Mouse (Mus musculus): ENCODE data around the gene Fam209. TPM values are rescaled to one million over a fixed set of nuclear protein-coding genes. Genes with fewer than 3 reads are reported as not detected.
A peak's percentile ranks its signal among the peaks of the same experiment; 100 is the strongest.

The Fam209 gene
- polyA plus RNA-seq, 1 experiment: not detected

- no peak for TF ChIP-seq FOSL1 (IDR thresholded peaks at IDR 0.05; ENCODE audit: insufficient read depth, low read length, poor library complexity, severe bottlenecking)
- TF ChIP-seq MYOG (IDR thresholded peaks at IDR 0.05; ENCODE audit: control insufficient read depth, extremely low read depth, insufficient read length): no peak
- no peak for TF ChIP-seq MYOD1 (IDR thresholded peaks at IDR 0.05; ENCODE audit: control insufficient read depth, insufficient read length, low read depth)
- no peak for TF ChIP-seq USF1 (IDR thresholded peaks at IDR 0.05; ENCODE audit: low read depth)
- no peaks in the 10 kb centered on the region for H3K79me3 ChIP-seq (ENCODE audit: low read depth)
- no peaks in the 10 kb centered on the region for H3K79me2 ChIP-seq (ENCODE audit: control insufficient read depth, insufficient read depth)
- peaks cover 41% of the 10 kb centered on the region for H3K36me3 ChIP-seq (ENCODE audit: control insufficient read depth, insufficient read depth)
- H3K27me3 ChIP-seq (ENCODE audit: control insufficient read depth, insufficient read depth, insufficient read length): no peaks in the 10 kb centered on the region
- no peak overlapping the region for H3K4me3 ChIP-seq (ENCODE audit: insufficient read depth, poor library complexity, severe bottlenecking)
- H3ac ChIP-seq (ENCODE audit: control insufficient read depth, insufficient read length, low read depth): no peak overlapping the region
Measured at GRCm38 (mm10) chr2:172466427-172467132, 5.7 kb upstream of the Fam209 start.

GRCm38 (mm10) chr2:172467206-172467605 lies 5.1 kb upstream of the Fam209 start:
- TF ChIP-seq CTCF (IDR thresholded peaks at IDR 0.05; ENCODE audit: control insufficient read depth, insufficient read depth, insufficient read length) (no peak), USF1 (IDR thresholded peaks at IDR 0.05; ENCODE audit: low read depth) (peak; percentile 26)
- H3K79me3 ChIP-seq (ENCODE audit: low read depth): no peaks in the 10 kb centered on the region
- no peaks in the 10 kb centered on the region for H3K27me3 ChIP-seq (ENCODE audit: control insufficient read depth, insufficient read depth, insufficient read length)
- H3ac ChIP-seq (ENCODE audit: control insufficient read depth, insufficient read length, low read depth): no peak overlapping the region
- H3K4me3 ChIP-seq (ENCODE audit: insufficient read depth, poor library complexity, severe bottlenecking): no peak overlapping the region
- H3K36me3 ChIP-seq (ENCODE audit: control insufficient read depth, insufficient read depth): peaks cover 41% of the 10 kb centered on the region
- no peaks in the 10 kb centered on the region for H3K79me2 ChIP-seq (ENCODE audit: control insufficient read depth, insufficient read depth)

- Histone ChIP-seq H3ac (ENCODE audit: control insufficient read depth, insufficient read length, low read depth) (no peak overlapping the region), H3K4me3 (ENCODE audit: insufficient read depth, poor library complexity, severe bottlenecking) (no peak overlapping the region), H3K27me3 (ENCODE audit: control insufficient read depth, insufficient read depth, insufficient read length) (no peaks in the 10 kb centered on the region), H3K36me3 (ENCODE audit: control insufficient read depth, insufficient read depth) (peaks cover 34% of the 10 kb centered on the region), H3K79me3 (ENCODE audit: low read depth) (no peaks in the 10 kb centered on the region), H3K79me2 (ENCODE audit: control insufficient read depth, insufficient read depth) (no peaks in the 10 kb centered on the region)
- no peak for TF ChIP-seq MYOG (IDR thresholded peaks at IDR 0.05; ENCODE audit: control insufficient read depth, extremely low read depth, insufficient read length)
- TF ChIP-seq MAX (IDR thresholded peaks at IDR 0.05): no peak
- no peak for TF ChIP-seq USF1 (IDR thresholded peaks at IDR 0.05; ENCODE audit: low read depth)
- no peak for TF ChIP-seq MYOD1 (IDR thresholded peaks at IDR 0.05; ENCODE audit: control insufficient read depth, insufficient read length, low read depth)
- TF ChIP-seq CTCF (IDR thresholded peaks at IDR 0.05; ENCODE audit: control insufficient read depth, insufficient read depth, insufficient read length): no peak
- TF ChIP-seq CEBPB (IDR thresholded peaks at IDR 0.05; ENCODE audit: low read depth): no peak
- no peak for TF ChIP-seq FOSL1 (IDR thresholded peaks at IDR 0.05; ENCODE audit: insufficient read depth, low read length, poor library complexity, severe bottlenecking)
Measured at GRCm38 (mm10) chr2:172468346-172468819, 3.9 kb upstream of the Fam209 start.

GRCm38 (mm10) chr2:172473591-172473990 lies 1.3 kb downstream of the Fam209 start:
- Histone ChIP-seq H3ac (ENCODE audit: control insufficient read depth, insufficient read length, low read depth) (no peak overlapping the region), H3K36me3 (ENCODE audit: control insufficient read depth, insufficient read depth) (peaks cover 7% of the 10 kb centered on the region), H3K79me3 (ENCODE audit: low read depth) (no peaks in the 10 kb centered on the region), H3K27me3 (ENCODE audit: control insufficient read depth, insufficient read depth, insufficient read length) (no peaks in the 10 kb centered on the region), H3K79me2 (ENCODE audit: control insufficient read depth, insufficient read depth) (no peaks in the 10 kb centered on the region), H3K4me3 (ENCODE audit: insufficient read depth, poor library complexity, severe bottlenecking) (no peak overlapping the region)
- no peak for TF ChIP-seq MYOD1 (IDR thresholded peaks at IDR 0.05; ENCODE audit: control insufficient read depth, insufficient read length, low read depth)
- no peak for TF ChIP-seq USF1 (IDR thresholded peaks at IDR 0.05; ENCODE audit: low read depth)
- no peak for TF ChIP-seq CTCF (IDR thresholded peaks at IDR 0.05; ENCODE audit: control insufficient read depth, insufficient read depth, insufficient read length)
- TF ChIP-seq MYOG (IDR thresholded peaks at IDR 0.05; ENCODE audit: control insufficient read depth, extremely low read depth, insufficient read length): no peak

- Histone ChIP-seq H3K36me3 (ENCODE audit: control insufficient read depth, insufficient read depth) (no peaks in the 10 kb centered on the region), H3K79me2 (ENCODE audit: control insufficient read depth, insufficient read depth) (no peaks in the 10 kb centered on the region), H3K4me3 (ENCODE audit: insufficient read depth, poor library complexity, severe bottlenecking) (no peak overlapping the region), H3K27me3 (ENCODE audit: control insufficient read depth, insufficient read depth, insufficient read length) (peaks cover under 1% of the 10 kb centered on the region), H3K79me3 (ENCODE audit: low read depth) (no peaks in the 10 kb centered on the region), H3ac (ENCODE audit: control insufficient read depth, insufficient read length, low read depth) (no peak overlapping the region)
- no peak for TF ChIP-seq MAX (IDR thresholded peaks at IDR 0.05)
- no peak for TF ChIP-seq FOSL1 (IDR thresholded peaks at IDR 0.05; ENCODE audit: insufficient read depth, low read length, poor library complexity, severe bottlenecking)
- TF ChIP-seq CTCF (IDR thresholded peaks at IDR 0.05; ENCODE audit: control insufficient read depth, insufficient read depth, insufficient read length): peak; percentile 27
Measured at GRCm38 (mm10) chr2:172474970-172475369, 2.6 kb downstream of the Fam209 start.

- Histone ChIP-seq H3K4me3 (ENCODE audit: insufficient read depth, poor library complexity, severe bottlenecking) (no peak overlapping the region), H3ac (ENCODE audit: control insufficient read depth, insufficient read length, low read depth) (no peak overlapping the region), H3K36me3 (ENCODE audit: control insufficient read depth, insufficient read depth) (no peaks in the 10 kb centered on the region), H3K27me3 (ENCODE audit: control insufficient read depth, insufficient read depth, insufficient read length) (peaks cover 5% of the 10 kb centered on the region), H3K79me3 (ENCODE audit: low read depth) (no peaks in the 10 kb centered on the region), H3K79me2 (ENCODE audit: control insufficient read depth, insufficient read depth) (no peaks in the 10 kb centered on the region)
- TF ChIP-seq MYOG (IDR thresholded peaks at IDR 0.05; ENCODE audit: control insufficient read depth, extremely low read depth, insufficient read length): no peak
- no peak for TF ChIP-seq MAX (IDR thresholded peaks at IDR 0.05)
- no peak for TF ChIP-seq MYOD1 (IDR thresholded peaks at IDR 0.05; ENCODE audit: control insufficient read depth, insufficient read length, low read depth)
- TF ChIP-seq USF1 (IDR thresholded peaks at IDR 0.05; ENCODE audit: low read depth): no peak
- no peak for TF ChIP-seq CTCF (IDR thresholded peaks at IDR 0.05; ENCODE audit: control insufficient read depth, insufficient read depth, insufficient read length)
- no peak for TF ChIP-seq FOSL1 (IDR thresholded peaks at IDR 0.05; ENCODE audit: insufficient read depth, low read length, poor library complexity, severe bottlenecking)
Measured at GRCm38 (mm10) chr2:172476707-172477260, 4.5 kb downstream of the Fam209 start.

Data from C2C12 (cell line).